Mouse (Mus musculus) cerebellum, adult 8-10 months (tissue): ENCODE measurements at regions not wholly inside any gene's neighbourhood (a gene's known extent, or its start where the extent isn't known, plus 50 kb on each side); places are given as distances from the start of the nearest gene placed in this dataset.

Experiments used
- DNase-seq: peaks from one replicate; pipeline ENCODE4 v3.0.0; 2022

GRCm38 (mm10) chr12:68242683-68243082, 916.3 kb downstream of the Rps29 start:
- DNase-seq = no peak

DNA sequence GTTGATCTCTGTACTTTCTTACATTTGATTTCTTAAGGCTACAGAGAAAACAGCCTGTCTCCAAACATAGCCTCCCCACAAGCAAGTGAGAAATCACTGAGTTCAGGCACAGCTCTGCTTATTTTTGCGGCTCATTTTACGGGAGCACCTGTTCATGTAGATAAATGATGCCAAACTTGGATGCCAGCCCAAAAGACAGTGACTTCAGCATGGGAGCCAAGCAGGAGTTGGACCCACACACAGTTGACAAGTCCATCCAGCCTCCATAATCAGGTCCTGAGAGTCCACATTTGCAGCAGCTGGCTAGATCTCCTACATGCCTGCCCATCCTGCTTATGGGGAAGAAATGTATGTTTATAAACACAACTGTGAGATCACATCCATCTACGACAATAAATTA, 927.2 kb downstream of the Rps29 start:
- DNase-seq = peak; percentile 4

GRCm38 (mm10) chr12:68217091-68217490, 941.9 kb downstream of the Rps29 start:
- DNase-seq = no peak

DNA sequence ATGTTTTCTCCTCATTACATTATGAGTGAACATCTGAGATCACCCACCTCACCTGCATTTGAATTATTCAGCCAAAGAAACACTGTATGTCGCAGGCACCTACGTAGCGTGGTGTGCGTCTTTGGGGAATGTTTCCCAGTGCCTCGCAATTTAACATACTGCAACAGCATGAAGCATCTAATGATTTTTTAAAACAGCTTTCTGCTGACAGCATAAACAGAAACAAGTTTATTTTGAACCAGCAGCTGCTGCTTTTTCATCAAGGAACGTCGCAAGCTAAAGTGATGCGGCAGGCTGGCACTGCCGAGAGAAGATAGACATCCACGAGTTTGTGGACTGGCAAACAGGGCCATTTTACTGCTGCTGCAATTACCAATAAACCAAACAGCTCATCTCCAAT, 950.7 kb downstream of the Rps29 start:
- no peak for DNase-seq

DNA sequence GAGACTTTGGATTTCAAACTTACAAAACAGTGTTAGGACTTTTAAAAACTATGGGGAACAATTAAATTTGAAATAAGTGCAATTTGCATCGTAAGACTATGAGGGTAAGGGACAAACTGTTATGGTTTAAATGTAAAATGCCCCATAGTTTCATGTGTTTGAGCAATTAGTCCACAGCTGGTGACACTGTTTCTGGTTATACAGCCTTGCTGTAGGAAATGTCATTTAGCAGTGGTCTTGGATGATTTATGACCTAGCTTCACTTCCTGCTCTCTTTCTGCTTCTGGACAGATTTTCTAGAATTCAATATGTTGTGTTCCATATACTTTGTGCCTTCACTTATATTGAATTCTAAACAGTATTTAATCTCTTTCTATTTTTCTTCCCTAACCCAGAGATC, 961.5 kb upstream of the Mdga2 start:
- DNase-seq = no peak

DNA sequence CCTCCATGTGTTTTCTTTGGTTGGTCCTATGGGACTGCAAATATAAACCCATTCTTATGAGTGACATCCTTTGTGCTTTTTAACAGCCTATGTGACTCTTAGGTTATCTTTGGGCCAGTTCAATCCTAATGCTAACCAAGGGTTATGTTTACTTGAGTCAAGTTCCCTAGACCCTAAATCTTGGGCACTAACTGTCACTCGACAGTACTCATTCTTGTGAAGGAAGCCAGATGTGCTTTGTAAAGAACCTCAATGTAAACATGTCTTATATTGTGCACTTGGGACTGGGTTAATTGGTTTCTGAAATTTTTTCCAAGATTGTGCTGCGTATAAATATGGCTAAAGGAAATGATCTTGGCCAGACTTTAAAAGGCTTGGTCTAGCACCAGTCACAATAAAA, 939.0 kb upstream of the Mdga2 start:
- DNase-seq = no peak

GRCm38 (mm10) chr12:68148066-68148465, 925.7 kb upstream of the Mdga2 start:
- no peak for DNase-seq

- DNase-seq = no peak
These were observed 917.5 kb upstream of the Mdga2 start for GRCm38 (mm10) chr12:68139831-68140230.

DNA sequence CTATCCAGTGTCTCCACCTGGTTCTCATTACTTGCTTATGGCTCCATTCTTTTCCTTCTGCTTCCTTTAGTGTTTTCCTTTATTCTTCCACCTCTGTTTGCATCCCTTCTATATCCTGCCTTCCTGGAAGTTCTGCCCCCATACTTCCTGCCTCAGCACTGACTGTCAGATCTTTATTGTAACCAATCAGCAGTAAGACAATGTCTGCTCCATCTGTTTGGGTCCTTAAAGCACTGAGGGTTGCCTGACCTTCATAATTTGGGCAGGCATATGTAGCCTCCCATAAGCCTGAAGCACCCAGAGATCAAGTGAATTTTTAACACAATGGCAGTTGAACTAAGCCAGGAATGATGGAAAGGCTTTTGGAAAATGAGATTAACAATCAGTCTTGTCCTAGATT, 909.4 kb upstream of the Mdga2 start:
- DNase-seq = no peak

- DNase-seq = no peak
These were observed 893.4 kb upstream of the Mdga2 start for GRCm38 (mm10) chr12:68115762-68116161.
